Mouse (Mus musculus) MEL (cell line): ENCODE data around the gene Hist1h1e. TPM values are rescaled to one million over a fixed set of nuclear protein-coding genes. Genes with fewer than 3 reads are reported as not detected.
"Not testable (repeated sequence)": the region's sequence is repeated elsewhere in the genome, so short reads cannot be mapped to it uniquely, and the experiment has no call there.

Experiments
- DNase-seq: peaks from one replicate; pipeline ENCODE4 v3.0.0; 2011; ENCODE audit warnings: low read depth, low spot score
- H3K27ac ChIP-seq: 2 replicates; pipeline ENCODE4 v1.5.1; 2012; ENCODE audit warnings: low read depth, mild to moderate bottlenecking, control low read depth, low read length, moderate library complexity; ENCODE audit not compliant: control insufficient read depth
- H3K27me3 ChIP-seq, 2 experiments: fragments of 150-350 bp in 1 of 2; sonication (generic) in 1 of 2; 2 replicates each; pipeline ENCODE4 v1.6.1; 2012; ENCODE audit warnings: low read length in 2 of 2, mild to moderate bottlenecking in 2 of 2, improper control_type of control experiment in 1 of 2, moderate library complexity in 1 of 2; ENCODE audit not compliant: insufficient read depth in 2 of 2, control insufficient read depth in 1 of 2
- H3K36me3 ChIP-seq, 2 experiments: 2 replicates each; pipeline ENCODE4 v1.6.1; 2012 to 2014; ENCODE audit warnings: low read length in 2 of 2, improper control_type of control experiment in 1 of 2, inconsistent platforms in 1 of 2, mild to moderate bottlenecking in 1 of 2; ENCODE audit not compliant: insufficient read depth in 2 of 2, control insufficient read depth in 1 of 2
- H3K4me1 ChIP-seq, 2 experiments: fragments of 150-350 bp in 1 of 2; sonication (generic) in 1 of 2; 2 replicates each; pipeline ENCODE4 v1.6.1; 2012; ENCODE audit warnings: low read length in 2 of 2, improper control_type of control experiment in 1 of 2, mild to moderate bottlenecking in 1 of 2; ENCODE audit not compliant: insufficient read depth in 2 of 2, control insufficient read depth in 1 of 2
- H3K4me3 ChIP-seq, 2 experiments: fragments of 150-350 bp in 1 of 2; sonication (generic) in 1 of 2; 2 replicates each; pipeline ENCODE4 v1.5.1; 2012; ENCODE audit warnings: low read depth in 2 of 2, low read length in 2 of 2, mild to moderate bottlenecking in 2 of 2, moderate library complexity in 2 of 2, control low read depth in 1 of 2, improper control_type of control experiment in 1 of 2; ENCODE audit not compliant: control insufficient read depth in 1 of 2, insufficient read depth in 1 of 2
- H3K79me2 ChIP-seq: 2 replicates; pipeline ENCODE4 v1.6.1; 2012; ENCODE audit warnings: mild to moderate bottlenecking, low read length, moderate library complexity; ENCODE audit not compliant: control insufficient read depth, poor library complexity, insufficient read depth
- H3K9ac ChIP-seq: 2 replicates; pipeline ENCODE4 v1.6.1; 2012; ENCODE audit warnings: low read depth, mild to moderate bottlenecking, control low read depth, low read length, moderate library complexity; ENCODE audit not compliant: control insufficient read depth, poor library complexity, severe bottlenecking
- H3K9me3 ChIP-seq: fragments of 150-350 bp; sonication (generic); replicated peaks from 2 replicates; pipeline ENCODE4 v1.6.1; 2012; ENCODE audit warnings: mild to moderate bottlenecking, low read length, improper control_type of control experiment, moderate library complexity; ENCODE audit not compliant: insufficient read depth
- CHD2 ChIP-seq: IDR thresholded peaks from 2 replicates; pipeline ENCODE4 v1.6.1; 2011; ENCODE audit warnings: low read length, improper control_type of control experiment
- GABPA ChIP-seq: IDR thresholded peaks from 2 replicates; pipeline ENCODE4 v1.6.1; 2012; ENCODE audit warnings: low read depth, mild to moderate bottlenecking, inconsistent platforms, low read length, improper control_type of control experiment, moderate library complexity
- MEF2A ChIP-seq: IDR thresholded peaks from 2 replicates; pipeline ENCODE4 v1.6.1; 2014; ENCODE audit warnings: low read depth, mild to moderate bottlenecking, inconsistent platforms, low read length, improper control_type of control experiment; ENCODE audit not compliant: poor library complexity, insufficient replicate concordance, severe bottlenecking; ENCODE audit errors: extremely low read depth
- POLR2A ChIP-seq, 2 experiments: IDR thresholded peaks; 2 replicates each; pipeline ENCODE4 v1.6.1; 2011 to 2012; ENCODE audit warnings: low read length in 2 of 2, mild to moderate bottlenecking in 2 of 2, control low read depth in 1 of 2, improper control_type of control experiment in 1 of 2, low read depth in 1 of 2, moderate library complexity in 1 of 2; ENCODE audit not compliant: control insufficient read depth in 1 of 2, insufficient read depth in 1 of 2, poor library complexity in 1 of 2
- POLR2AphosphoS5 ChIP-seq: IDR thresholded peaks from 2 replicates; pipeline ENCODE4 v1.6.1; 2012; ENCODE audit warnings: low read depth, borderline replicate concordance, mild to moderate bottlenecking, inconsistent platforms, low read length, moderate library complexity, mixed read lengths
- RCOR1 ChIP-seq: IDR thresholded peaks from 2 replicates; pipeline ENCODE4 v1.6.1; 2012; ENCODE audit warnings: low read depth, mild to moderate bottlenecking, inconsistent platforms, low read length, improper control_type of control experiment
- TBP ChIP-seq: IDR thresholded peaks from 2 replicates; pipeline ENCODE4 v1.8.0; 2011; ENCODE audit warnings: low read depth, low read length, improper control_type of control experiment
- UBTF ChIP-seq: IDR thresholded peaks from 2 replicates; pipeline ENCODE4 v1.6.1; 2012; ENCODE audit warnings: low read depth, mild to moderate bottlenecking, inconsistent platforms, low read length, improper control_type of control experiment, moderate library complexity, borderline replicate concordance; ENCODE audit not compliant: insufficient read depth
- USF1 ChIP-seq: IDR thresholded peaks from 2 replicates; pipeline ENCODE4 v1.6.1; 2014; ENCODE audit warnings: low read depth, mild to moderate bottlenecking, inconsistent platforms, low read length, improper control_type of control experiment, moderate library complexity
- polyA plus RNA-seq, 2 experiments: library from polyadenylated mRNA; stranded (reverse) in 1 of 2; unstranded in 1 of 2; fragments of >175 nt in 1 of 2; fragments of >200 nt in 1 of 2; gene quantifications; 2 replicates each; pipeline versions ENCODE4 v1.2.1 to v1.2.4; 2012; ENCODE audit warnings: low replicate concordance in 2 of 2, low read depth in 1 of 2; ENCODE audit not compliant: insufficient read length in 2 of 2, insufficient read depth in 1 of 2, missing spikeins in 1 of 2
- total RNA-seq: library from RNA; depleted of rRNA; stranded (reverse); fragments of 300-350 nt; gene quantifications from 2 replicates; pipeline ENCODE4 v1.2.3, GENCODE M21; 2012

Gene Hist1h1e
- total and polyA plus RNA-seq, 3 experiments, result 1.6 to 268 TPM; not detected in 1

- H3K4me1 ChIP-seq, result peaks cover 0 to 2% of the 10 kb centered on the region in 2 experiments; a peak in 1 of 4 replicates
- peak; percentile 99 for TF ChIP-seq TBP
- TF ChIP-seq MEF2A, result no peak
- peak; percentile 96; the same call in 1 of the 2 replicates for TF ChIP-seq POLR2AphosphoS5
- no peak for TF ChIP-seq GABPA
- no peak for TF ChIP-seq USF1
- no peak for TF ChIP-seq CHD2
- peak in 1 of 2 experiments; percentile 93; a peak in 1 of 4 replicates for TF ChIP-seq POLR2A (IDR thresholded peaks at IDR 0.05; ENCODE audit: control insufficient read depth in 1 of 2, insufficient read depth in 1 of 2, low read depth in 1 of 2, low read length in 2 of 2, poor library complexity in 1 of 2)
- no peak for TF ChIP-seq RCOR1
- TF ChIP-seq, all 39 proteins: peak for 3
- DNase-seq, result peak; percentile 95
These were observed 47.0 kb downstream of the Hist1h1e start, which contains the start of gene Hist1h3d for GRCm38 (mm10) chr13:23575271-23575851. Hist1h3d (plus strand) TSS chr13:23575763.

GRCm38 (mm10) chr13:23574546-23575170 lies 47.7 kb downstream of the Hist1h1e start:
- not testable (repeated sequence) for H3K9me3 ChIP-seq, H3K27me3 ChIP-seq, H3K4me1 ChIP-seq, H3K79me2 ChIP-seq
- DNase-seq, result peak; percentile 74
- TF ChIP-seq POLR2AphosphoS5 (peak; percentile 1; the same call in 1 of the 2 replicates), POLR2A (IDR thresholded peaks at IDR 0.05; ENCODE audit: control insufficient read depth in 1 of 2, insufficient read depth in 1 of 2, low read depth in 1 of 2, low read length in 2 of 2, poor library complexity in 1 of 2) (peak; percentile 68 to 87; a peak in 3 of 4 replicates), UBTF (peak; percentile 73; the same call in 1 of the 2 replicates)
- Histone ChIP-seq H3K4me3 (peak overlapping the region; percentile 14 to 47; a peak in 3 of 4 replicates), H3K9ac (peak overlapping the region; percentile 77), H3K27ac (peak overlapping the region; percentile 98), H3K36me3 (peaks cover 0 to 25% of the 10 kb centered on the region in 2 experiments; a peak in 2 of 4 replicates)

More at GRCm38 (mm10) chr13:23575271-23575851, 47.0 kb downstream of the Hist1h1e start, which contains the start of gene Hist1h3d:
- Histone ChIP-seq H3K9me3 (no peaks in the 10 kb centered on the region), H3K27ac (peak within 1 kb of the TSS; percentile 98), H3K36me3 (peaks cover 0 to 24% of the 10 kb centered on the region in 2 experiments; a peak in 2 of 4 replicates), H3K79me2 (peaks cover 6% of the 10 kb centered on the region; the same call in 1 of the 2 replicates), H3K27me3 (no peaks in the 10 kb centered on the region), H3K4me3 (peak within 1 kb of the TSS; percentile 14 to 47), H3K9ac (peak within 1 kb of the TSS; percentile 77)

- Histone ChIP-seq H3K27ac (peak within 1 kb of the TSS; percentile 98), H3K4me3 (peak within 1 kb of the TSS; percentile 14 to 58), H3K36me3 (peaks cover 0 to 28% of the 10 kb centered on the region in 2 experiments; a peak in 2 of 4 replicates), H3K9ac (peak within 1 kb of the TSS; percentile 99)
- not testable (repeated sequence) for H3K27me3 ChIP-seq, H3K4me1 ChIP-seq, H3K79me2 ChIP-seq, H3K9me3 ChIP-seq
- TF ChIP-seq POLR2AphosphoS5 (peak; percentile 52; the same call in 1 of the 2 replicates), UBTF (0 out of 2 replicates have a peak, but pooled peaks have one; percentile 51), TBP (peak; percentile 98), POLR2A (IDR thresholded peaks at IDR 0.05; ENCODE audit: control insufficient read depth in 1 of 2, insufficient read depth in 1 of 2, low read depth in 1 of 2, low read length in 2 of 2, poor library complexity in 1 of 2) (peak in 1 of 2 experiments; percentile 79; a peak in 3 of 4 replicates)
- peak; percentile 99 for DNase-seq
These were observed 48.3 kb downstream of the Hist1h1e start, which contains the start of the genes Hist1h2bf and Hist1h2ad for GRCm38 (mm10) chr13:23573898-23574524. Hist1h2bf (minus strand) TSS chr13:23574196. Hist1h2ad (plus strand) TSS chr13:23574381.
